Mouse (Mus musculus): ENCODE data around the gene Akna.

- no peak for TF ChIP-seq POLR2A (IDR thresholded peaks at IDR 0.05; ENCODE audit: low read depth, low read length)
- TF ChIP-seq CTCF (IDR thresholded peaks at IDR 0.05; ENCODE audit: extremely low read depth, insufficient read length, insufficient replicate concordance, low read depth, low read length) = no peak
These were observed 27.2 kb upstream of the Akna start for GRCm38 (mm10) chr4:63430357-63430756.
